Mouse (Mus musculus): Measurements from ENCODE around the gene Ccdc88a. TPM values are rescaled to one million over a fixed set of nuclear protein-coding genes. Genes with fewer than 3 reads are reported as not detected.
"Not testable (repeated sequence)": the region's sequence is repeated elsewhere in the genome, so short reads cannot be mapped to it uniquely, and the experiment has no call there.

Gene Ccdc88a
- polyA plus RNA-seq, 1 experiment from 2014 or later, result 85.4 TPM

DNA sequence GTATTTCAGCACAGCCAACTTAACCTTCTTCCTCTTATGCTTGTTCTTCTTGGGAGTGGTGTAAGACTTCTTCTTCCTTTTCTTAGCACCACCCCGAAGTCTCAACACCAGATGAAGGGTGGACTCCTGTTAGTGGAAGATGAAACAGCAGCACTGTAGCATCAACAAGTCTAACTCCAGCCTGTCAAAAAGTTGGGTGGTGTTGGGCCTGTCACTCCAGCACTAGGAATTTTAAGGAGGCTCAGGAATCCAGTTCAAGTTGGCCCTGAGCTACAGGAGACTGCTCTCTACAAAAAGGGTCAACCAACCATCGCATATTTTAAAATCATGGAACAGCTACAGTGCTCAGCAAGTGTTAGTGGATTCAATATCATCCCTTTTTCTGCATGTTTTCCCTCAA lies 172.8 kb downstream of the Ccdc88a start:
- Histone ChIP-seq H3K4me2 (ENCODE audit: low read length) (peak overlapping the region; percentile 67), H3K4me1 (replicated peaks; ENCODE audit: control insufficient read depth, insufficient read depth, low read length) (peaks cover 12% of the 10 kb centered on the region), H3K36me3 (ENCODE audit: control insufficient read depth, insufficient read depth) (peaks cover 17% of the 10 kb centered on the region)
- WGBS, result 97% methylated on average over 2 of the region's 2 CpGs
- H3K27me3 ChIP-seq (replicated peaks; ENCODE audit: control insufficient read depth, insufficient read depth, low read length); H3K27ac ChIP-seq (ENCODE audit: low read length); H3K9me3 ChIP-seq (ENCODE audit: control insufficient read depth, low read length); H3K4me3 ChIP-seq (replicated peaks; ENCODE audit: low read length); H3K9ac ChIP-seq (replicated peaks; ENCODE audit: low read depth, low read length); ATAC-seq: not testable (repeated sequence)

DNA sequence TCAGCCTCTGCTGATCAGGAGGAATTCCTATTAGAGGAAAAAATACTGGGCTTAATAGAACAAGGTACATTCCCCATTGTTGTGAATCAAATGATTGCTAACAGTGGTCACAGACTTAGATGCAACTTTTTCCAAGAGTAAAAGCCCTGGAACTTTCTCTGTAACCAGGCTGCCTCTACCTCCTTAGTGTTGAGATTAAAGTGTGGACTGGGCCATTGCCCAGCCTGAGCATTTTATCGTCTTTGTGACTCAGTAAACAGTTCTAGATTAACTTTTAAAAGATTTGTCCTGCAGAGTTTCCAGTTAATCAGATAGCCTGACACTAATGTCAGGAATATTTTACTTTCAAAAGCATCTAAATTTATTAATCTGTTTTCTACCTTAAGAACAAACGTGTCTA lies 173.3 kb downstream of the Ccdc88a start:
- no peak for ATAC-seq
- 26% methylated on average over 2 of the region's 2 CpGs for WGBS

DNA sequence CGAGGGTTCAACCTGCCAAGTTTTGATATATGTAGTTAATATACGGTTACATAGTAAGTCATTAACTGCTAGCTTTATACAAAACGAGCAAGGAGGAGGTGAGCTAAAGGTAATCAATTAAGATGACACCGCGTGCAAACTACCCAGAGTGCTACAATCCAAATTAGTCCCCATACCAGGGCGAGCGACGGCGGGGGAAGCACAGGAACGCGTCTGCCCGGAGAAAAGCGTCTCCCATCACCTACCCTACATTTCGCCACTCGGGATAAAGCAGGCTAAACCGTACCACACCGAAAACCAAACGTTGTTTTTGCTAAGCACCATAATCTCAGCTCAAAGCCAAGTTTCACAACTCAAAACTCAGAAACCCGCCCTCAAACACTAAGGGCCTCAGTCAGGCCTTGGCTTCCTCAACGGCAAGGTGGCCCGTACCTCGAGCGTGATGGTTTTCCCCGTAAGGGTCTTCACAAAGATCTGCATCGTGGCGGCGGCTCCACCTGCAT lies 173.8 kb downstream of the Ccdc88a start:
- H3K27me3 ChIP-seq (replicated peaks; ENCODE audit: control insufficient read depth, insufficient read depth, low read length), result no peaks in the 10 kb centered on the region
- peak overlapping the region; percentile 85 for H3K9ac ChIP-seq (replicated peaks; ENCODE audit: low read depth, low read length)
- peak overlapping the region; percentile 67 for H3K4me2 ChIP-seq (ENCODE audit: low read length)
- H3K4me1 ChIP-seq (replicated peaks; ENCODE audit: control insufficient read depth, insufficient read depth, low read length), result peaks cover 12% of the 10 kb centered on the region
- WGBS, result 0% methylated on average over 27 of the region's 27 CpGs
- peak overlapping the region; percentile 74 for H3K4me3 ChIP-seq (replicated peaks; ENCODE audit: low read length)
- peak; percentile 13 for ATAC-seq
- peaks cover 12% of the 10 kb centered on the region for H3K36me3 ChIP-seq (ENCODE audit: control insufficient read depth, insufficient read depth)
- peak overlapping the region; percentile 90 for H3K27ac ChIP-seq (ENCODE audit: low read length)
- H3K9me3 ChIP-seq (ENCODE audit: control insufficient read depth, low read length), result no peaks in the 10 kb centered on the region

More for the DNA sequence above, 173.3 kb downstream of the Ccdc88a start:
- H3K4me2 ChIP-seq (ENCODE audit: low read length), result peak overlapping the region; percentile 67
- no peaks in the 10 kb centered on the region for H3K27me3 ChIP-seq (replicated peaks; ENCODE audit: control insufficient read depth, insufficient read depth, low read length)
- H3K36me3 ChIP-seq (ENCODE audit: control insufficient read depth, insufficient read depth), result peaks cover 14% of the 10 kb centered on the region
- peak overlapping the region; percentile 85; the same call in 1 of the 2 replicates for H3K9ac ChIP-seq (replicated peaks; ENCODE audit: low read depth, low read length)
- no peak overlapping the region for H3K27ac ChIP-seq (ENCODE audit: low read length)
- H3K4me3 ChIP-seq (replicated peaks; ENCODE audit: low read length), result peak overlapping the region; percentile 74
- H3K9me3 ChIP-seq (ENCODE audit: control insufficient read depth, low read length), result no peaks in the 10 kb centered on the region
- peaks cover 12% of the 10 kb centered on the region for H3K4me1 ChIP-seq (replicated peaks; ENCODE audit: control insufficient read depth, insufficient read depth, low read length)

DNA sequence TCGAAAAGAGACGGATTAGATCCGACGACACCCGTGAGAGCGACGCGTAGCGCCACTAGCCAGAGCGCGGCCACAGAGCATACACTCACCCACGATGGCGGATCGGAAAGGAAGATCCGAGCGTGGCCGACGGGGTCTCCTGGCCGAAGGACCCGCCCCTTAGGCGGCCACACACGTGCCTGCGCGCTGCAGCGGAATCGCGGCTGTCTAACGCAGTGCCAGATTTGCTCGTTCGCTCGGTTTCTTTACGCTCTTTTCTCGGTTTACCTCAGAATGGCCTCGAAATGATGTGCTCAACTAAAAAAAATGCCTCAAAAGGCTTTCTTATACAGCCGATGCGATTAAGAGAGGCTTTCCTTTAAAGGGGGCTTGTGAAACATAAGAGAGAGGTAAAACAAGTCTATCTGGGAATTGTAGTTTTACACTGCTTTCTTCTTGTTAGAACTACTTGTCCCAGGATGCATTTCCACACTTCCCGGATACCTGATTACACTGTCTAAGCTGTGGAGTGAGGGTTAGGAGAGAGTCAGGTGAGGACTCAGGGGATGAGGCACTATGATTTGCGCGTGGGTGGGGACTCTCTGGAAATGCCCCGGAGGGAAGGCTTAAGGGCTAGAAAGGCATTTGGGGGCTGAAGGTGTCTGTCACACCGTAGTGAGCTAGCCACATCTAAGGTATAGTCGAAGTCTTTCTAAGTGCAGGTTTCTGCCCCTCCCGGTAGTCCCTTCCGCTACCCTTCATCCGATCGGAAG lies 174.5 kb downstream of the Ccdc88a start, which contains the start of the genes Clhc1 and Rps27a:
TSS of gene Clhc1 (plus strand) at position 199 of the 752 bp plus-strand sequence.
TSS of gene Rps27a (minus strand) at position 358 of the 752 bp plus-strand sequence.
- WGBS, result under 1% methylated on average over 46 of the region's 46 CpGs
- Histone ChIP-seq H3K4me2 (ENCODE audit: low read length) (peak within 1 kb of the TSS; percentile 82), H3K9ac (replicated peaks; ENCODE audit: low read depth, low read length) (peak within 1 kb of the TSS; percentile 85), H3K9me3 (ENCODE audit: control insufficient read depth, low read length) (no peaks in the 10 kb centered on the region), H3K4me1 (replicated peaks; ENCODE audit: control insufficient read depth, insufficient read depth, low read length) (peaks cover 12% of the 10 kb centered on the region), H3K27me3 (replicated peaks; ENCODE audit: control insufficient read depth, insufficient read depth, low read length) (no peaks in the 10 kb centered on the region), H3K4me3 (replicated peaks; ENCODE audit: low read length) (peak within 1 kb of the TSS; percentile 74), H3K27ac (ENCODE audit: low read length) (peak within 1 kb of the TSS; percentile 90), H3K36me3 (ENCODE audit: control insufficient read depth, insufficient read depth) (peaks cover 12% of the 10 kb centered on the region; the same call in 1 of the 2 replicates)
- peak; percentile 98 for ATAC-seq

DNA sequence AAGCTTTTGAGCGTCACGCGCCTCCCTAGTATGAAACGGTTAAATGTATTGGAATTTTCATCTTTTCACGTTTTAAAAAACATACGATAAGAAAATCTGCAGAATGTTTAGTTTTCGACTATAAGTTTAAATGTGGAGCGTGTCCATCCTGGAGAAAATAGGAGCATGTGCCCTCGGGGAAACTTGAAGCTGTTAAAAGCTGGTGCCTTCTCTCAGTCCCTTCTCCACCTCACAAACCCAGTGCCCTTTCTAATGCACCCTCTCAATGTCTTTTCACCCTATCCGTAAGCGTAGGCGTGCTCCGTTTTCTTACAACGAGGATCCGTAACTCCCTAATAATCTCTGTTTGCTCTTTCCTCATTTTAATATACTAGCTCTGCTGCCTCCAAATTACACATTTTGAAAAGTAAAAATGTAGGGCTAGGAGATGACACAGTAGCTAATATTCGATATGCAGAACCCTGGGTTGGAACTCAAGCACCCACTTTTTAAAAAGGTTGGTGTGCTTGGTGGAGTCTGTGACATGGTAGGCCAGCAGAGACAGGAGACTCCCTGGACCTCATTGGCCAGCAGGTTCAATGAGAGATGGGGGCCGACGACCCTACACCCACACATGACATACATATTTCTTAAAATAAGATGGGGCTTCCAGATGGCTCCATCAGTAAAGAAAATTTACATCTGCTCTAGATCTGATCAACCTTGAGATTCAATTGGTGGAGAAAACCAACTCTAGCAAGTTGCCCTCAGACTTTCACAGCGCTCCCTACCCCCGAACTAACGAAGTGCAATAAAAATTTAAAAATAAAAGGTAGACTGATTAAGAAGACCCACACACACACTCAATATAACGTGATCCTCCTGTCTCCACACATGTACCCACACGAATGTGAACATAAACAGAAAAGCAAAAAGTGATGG lies 175.3 kb downstream of the Ccdc88a start:
- Histone ChIP-seq H3K27ac (ENCODE audit: low read length) (peak overlapping the region; percentile 90), H3K4me2 (ENCODE audit: low read length) (peak overlapping the region; percentile 82), H3K36me3 (ENCODE audit: control insufficient read depth, insufficient read depth) (peaks cover 11% of the 10 kb centered on the region; the same call in 1 of the 2 replicates), H3K9ac (replicated peaks; ENCODE audit: low read depth, low read length) (peak overlapping the region; percentile 85), H3K27me3 (replicated peaks; ENCODE audit: control insufficient read depth, insufficient read depth, low read length) (no peaks in the 10 kb centered on the region), H3K9me3 (ENCODE audit: control insufficient read depth, low read length) (no peaks in the 10 kb centered on the region), H3K4me3 (replicated peaks; ENCODE audit: low read length) (peak overlapping the region; percentile 74), H3K4me1 (replicated peaks; ENCODE audit: control insufficient read depth, insufficient read depth, low read length) (peaks cover 12% of the 10 kb centered on the region)
- no peak for ATAC-seq
- WGBS, result 25% methylated on average over 23 of the region's 23 CpGs

DNA sequence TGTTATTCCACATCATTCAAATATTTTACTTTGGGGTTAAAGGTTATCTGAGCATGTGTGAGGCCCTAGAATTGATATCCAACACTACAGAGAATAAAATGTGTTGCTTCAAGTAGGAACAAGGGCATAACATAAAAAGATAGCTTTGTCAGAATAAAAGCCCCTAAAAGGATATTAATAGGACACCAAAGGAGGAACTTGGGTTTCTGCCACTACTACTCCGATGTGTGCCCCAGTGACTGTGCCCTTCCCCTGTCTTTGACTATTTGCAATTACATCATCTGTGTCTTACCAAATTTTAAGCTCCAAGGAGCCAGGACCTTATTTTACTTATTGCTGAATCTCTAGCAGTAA lies 175.9 kb downstream of the Ccdc88a start:
- Histone ChIP-seq H3K27ac (ENCODE audit: low read length) (no peak overlapping the region), H3K4me2 (ENCODE audit: low read length) (no peak overlapping the region), H3K9ac (replicated peaks; ENCODE audit: low read depth, low read length) (no peak overlapping the region), H3K27me3 (replicated peaks; ENCODE audit: control insufficient read depth, insufficient read depth, low read length) (no peaks in the 10 kb centered on the region), H3K9me3 (ENCODE audit: control insufficient read depth, low read length) (no peaks in the 10 kb centered on the region), H3K36me3 (ENCODE audit: control insufficient read depth, insufficient read depth) (peaks cover 7% of the 10 kb centered on the region; the same call in 1 of the 2 replicates), H3K4me3 (replicated peaks; ENCODE audit: low read length) (no peak overlapping the region), H3K4me1 (replicated peaks; ENCODE audit: control insufficient read depth, insufficient read depth, low read length) (peaks cover 12% of the 10 kb centered on the region)
- WGBS, result 90% methylated on average over 1 of the region's 1 CpGs
- ATAC-seq, result no peak

Other genes with a start within 250 kb of the Ccdc88a start
- 30.4 and 33.2 TPM in 2 replicates for gene Pnpt1, start 242.9 kb upstream of the Ccdc88a start, polyA plus RNA-seq (2015; fragmentation: Nextera tagmentation; extraction: Ambion mirVana)
- 90.3 and 115 TPM in 2 replicates for gene Ppp4r3b, start 200.8 kb upstream of the Ccdc88a start, polyA plus RNA-seq (2015; fragmentation: Nextera tagmentation; extraction: Ambion mirVana)
- gene Cfap36, start 126.2 kb upstream of the Ccdc88a start, polyA plus RNA-seq (2015; fragmentation: Nextera tagmentation; extraction: Ambion mirVana), result 93.3 and 111 TPM in 2 replicates
- 6.4 and 9.4 TPM in 2 replicates for gene Prorsd1, start 141.4 kb downstream of the Ccdc88a start, polyA plus RNA-seq (2015; fragmentation: Nextera tagmentation; extraction: Ambion mirVana)
- gene Mtif2, start 152.8 kb downstream of the Ccdc88a start, polyA plus RNA-seq (2015; fragmentation: Nextera tagmentation; extraction: Ambion mirVana), result 55.4 and 65.8 TPM in 2 replicates
- 0.63 TPM in 1 of 2 replicates, not detected in the other for gene Clhc1, start 174.3 kb downstream of the Ccdc88a start, polyA plus RNA-seq (2015; fragmentation: Nextera tagmentation; extraction: Ambion mirVana)
- 551 and 604 TPM in 2 replicates for gene Rps27a, start 174.5 kb downstream of the Ccdc88a start, polyA plus RNA-seq (2015; fragmentation: Nextera tagmentation; extraction: Ambion mirVana)